Mouse (Mus musculus) megakaryocyte progenitor cell, adult 5-6 weeks (primary cell): ENCODE results near the gene Hist3h2a. TPM values are rescaled to one million over a fixed set of nuclear protein-coding genes. Genes with fewer than 3 reads are reported as not detected.

Source experiments
- ATAC-seq: replicated peaks from 2 replicates; pipeline ENCODE4 v1.8.0; 2016; ENCODE audit warnings: mild to moderate bottlenecking, moderate TSS enrichment, inconsistent platforms; ENCODE audit not compliant: poor library complexity
- total RNA-seq, 2 experiments: library from RNA; stranded (forward) in 1 of 2; stranded (reverse) in 1 of 2; fragments of 157-497, 149-512 nt in 1 of 2; fragments of 200-1000 nt in 1 of 2; gene quantifications; 2 replicates each; pipeline versions ENCODE4 v1.2.3 to v1.2.4; 2015 to 2017

The Hist3h2a gene
- total RNA-seq, 2 experiments from 2014 or later = 19.4 to 238 TPM

DNA sequence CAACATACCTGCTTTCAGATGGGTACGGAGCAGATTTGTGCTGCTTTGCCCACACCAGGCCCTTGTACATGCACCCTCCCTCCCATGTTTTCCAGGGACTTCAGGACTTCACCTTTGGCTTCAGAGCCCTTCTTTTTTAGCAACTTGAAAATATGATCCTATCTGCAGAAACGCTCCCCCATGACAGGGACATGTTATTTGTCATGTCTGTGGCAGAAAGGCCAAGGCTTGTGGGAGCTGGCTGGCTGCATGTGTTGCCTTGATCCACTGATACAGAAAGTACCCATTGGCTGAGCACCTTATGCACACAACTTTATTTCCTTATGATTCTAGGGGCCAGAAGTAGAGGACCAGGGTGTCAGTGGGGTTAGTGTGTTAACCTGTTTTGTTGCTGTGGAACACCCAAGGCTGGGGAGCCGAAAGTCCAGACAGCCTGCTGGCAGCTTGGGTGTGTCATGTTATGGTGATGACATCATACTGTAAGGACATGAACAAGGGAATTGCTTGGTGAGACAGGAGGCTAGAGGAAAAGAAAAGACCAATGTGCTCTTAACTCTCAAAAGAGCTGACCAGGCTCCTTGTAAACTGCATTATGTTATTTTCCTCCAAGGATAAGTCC is 30.9 kb downstream of the Hist3h2a start:
- no peak for ATAC-seq

DNA sequence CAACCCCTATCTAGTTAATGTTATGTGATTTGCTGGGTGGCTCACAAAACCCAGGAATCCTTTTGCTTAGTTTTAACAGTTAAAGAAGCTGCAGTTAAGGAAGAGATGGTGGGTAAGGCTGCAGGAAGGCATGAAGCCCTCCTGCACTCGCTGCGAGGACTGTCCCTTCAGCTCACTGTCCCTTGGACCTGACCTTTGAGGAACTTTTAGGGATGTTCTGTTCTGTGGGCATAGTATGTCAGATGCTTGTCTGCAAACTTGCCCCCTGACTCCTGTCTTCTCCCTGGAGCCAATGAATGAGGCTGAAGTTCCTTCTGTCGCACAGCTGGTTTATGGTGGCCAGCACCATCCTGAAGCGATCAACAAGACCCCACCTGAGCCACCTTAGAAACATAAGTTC is 34.7 kb downstream of the Hist3h2a start:
- no peak for ATAC-seq

DNA sequence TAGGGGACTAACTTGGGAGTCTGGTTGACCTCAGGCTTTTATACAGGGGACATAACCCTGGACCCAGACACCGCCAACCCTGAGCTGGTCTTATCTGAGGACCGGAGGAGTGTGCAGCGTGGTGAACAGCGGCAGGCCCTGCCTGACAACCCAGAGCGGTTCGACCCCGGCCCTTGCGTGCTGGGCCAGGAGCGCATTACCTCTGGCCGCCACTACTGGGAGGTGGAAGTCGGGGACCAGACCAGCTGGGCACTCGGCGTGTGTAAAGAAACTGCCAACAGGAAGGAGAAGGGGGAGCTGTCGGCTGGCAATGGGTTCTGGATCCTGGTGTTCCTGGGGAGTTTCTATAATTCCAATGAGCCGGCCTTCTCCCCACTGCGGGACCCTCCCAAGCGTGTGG is 35.7 kb downstream of the Hist3h2a start:
- ATAC-seq = no peak

DNA sequence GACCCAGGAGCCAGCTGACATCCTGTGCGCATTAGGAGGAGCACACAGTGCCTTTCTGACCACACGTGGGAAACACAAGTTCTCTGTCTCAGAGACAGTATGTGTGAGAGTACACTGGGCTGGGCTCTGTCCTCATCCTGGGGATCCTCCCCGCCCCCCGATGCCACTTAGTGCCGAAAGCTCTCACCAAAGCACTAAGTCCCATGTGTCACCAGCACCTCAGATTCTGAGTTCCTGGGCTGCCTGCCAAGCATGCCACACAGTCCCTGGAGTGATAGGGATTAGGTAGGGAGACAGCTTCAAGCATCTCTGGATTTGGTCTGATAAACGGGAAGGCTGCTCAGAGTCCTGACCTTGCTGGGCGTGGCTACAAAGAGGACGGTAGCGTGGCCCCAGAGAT is 36.3 kb downstream of the Hist3h2a start:
- no peak for ATAC-seq

DNA sequence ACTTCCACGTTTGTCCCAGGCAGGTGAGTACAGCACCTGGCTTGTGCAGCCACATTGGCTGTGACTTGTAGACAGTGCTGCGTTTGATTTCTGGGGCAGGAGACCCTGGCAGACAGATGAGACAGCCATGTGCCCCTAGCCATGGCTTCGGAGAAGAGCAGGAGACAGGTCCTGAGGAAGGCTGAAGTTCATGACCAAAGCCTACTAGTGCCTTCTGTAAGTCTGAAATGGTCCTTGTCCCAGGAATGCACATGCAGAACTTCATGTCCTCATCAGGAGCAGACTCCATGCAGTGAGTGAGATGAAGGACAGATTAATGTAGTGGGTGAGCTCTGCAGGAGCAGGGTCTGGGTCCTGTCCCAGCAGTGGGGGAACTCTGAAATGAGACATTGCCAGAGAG is 37.4 kb downstream of the Hist3h2a start:
- no peak for ATAC-seq

DNA sequence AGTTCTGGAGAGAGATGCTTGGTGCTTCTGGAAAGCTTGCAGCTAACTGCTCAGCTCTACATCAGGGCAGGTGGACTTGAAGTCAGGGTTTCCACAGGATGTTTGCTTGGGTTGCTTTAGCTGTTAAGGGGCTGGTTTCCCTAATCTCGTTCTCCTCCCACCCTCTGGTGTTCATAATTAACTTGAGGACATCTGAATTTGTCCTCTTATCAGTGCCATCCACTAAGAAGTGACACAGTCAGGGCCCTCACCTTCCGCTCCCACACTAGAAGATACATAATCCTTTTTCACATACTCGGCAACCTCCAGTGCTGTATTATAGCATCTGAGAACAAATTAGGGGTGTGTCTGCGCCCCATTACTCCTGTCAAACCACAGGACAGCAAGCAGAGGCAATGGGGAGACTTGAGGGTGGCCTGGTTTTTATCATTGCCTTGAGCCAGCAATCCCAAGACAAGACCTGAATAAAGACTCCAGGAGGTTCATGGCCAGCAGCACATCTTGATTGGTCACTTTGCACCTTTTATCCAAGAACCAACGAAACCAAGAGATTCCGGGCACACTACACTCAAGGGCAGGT is 38.7 kb downstream of the Hist3h2a start:
- no peak for ATAC-seq

DNA sequence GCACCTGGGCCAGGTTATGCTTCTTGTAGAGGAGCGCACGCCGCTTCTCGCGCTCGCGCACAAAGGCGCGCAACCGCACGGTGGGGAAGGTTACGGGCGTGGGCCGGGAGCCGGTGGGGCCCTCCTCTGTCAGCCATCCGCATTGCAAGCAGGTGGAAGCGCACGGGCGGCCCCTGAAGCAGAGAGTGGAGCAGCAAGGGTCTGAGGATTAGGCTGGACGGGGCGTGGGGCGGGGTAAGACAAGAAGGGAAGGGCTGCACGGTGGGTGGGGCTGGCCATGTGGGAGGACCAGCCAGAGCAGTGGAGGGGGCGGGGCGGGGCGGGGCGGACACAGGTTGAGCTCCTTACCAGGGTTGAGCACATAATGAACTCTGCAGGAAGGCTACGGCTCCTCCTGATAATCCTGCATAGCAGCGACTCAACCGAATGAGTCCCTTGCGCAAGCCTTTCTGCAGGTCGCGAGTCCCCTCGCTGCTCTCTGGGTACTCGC is 39.9 kb downstream of the Hist3h2a start:
- ATAC-seq = peak; percentile 63

DNA sequence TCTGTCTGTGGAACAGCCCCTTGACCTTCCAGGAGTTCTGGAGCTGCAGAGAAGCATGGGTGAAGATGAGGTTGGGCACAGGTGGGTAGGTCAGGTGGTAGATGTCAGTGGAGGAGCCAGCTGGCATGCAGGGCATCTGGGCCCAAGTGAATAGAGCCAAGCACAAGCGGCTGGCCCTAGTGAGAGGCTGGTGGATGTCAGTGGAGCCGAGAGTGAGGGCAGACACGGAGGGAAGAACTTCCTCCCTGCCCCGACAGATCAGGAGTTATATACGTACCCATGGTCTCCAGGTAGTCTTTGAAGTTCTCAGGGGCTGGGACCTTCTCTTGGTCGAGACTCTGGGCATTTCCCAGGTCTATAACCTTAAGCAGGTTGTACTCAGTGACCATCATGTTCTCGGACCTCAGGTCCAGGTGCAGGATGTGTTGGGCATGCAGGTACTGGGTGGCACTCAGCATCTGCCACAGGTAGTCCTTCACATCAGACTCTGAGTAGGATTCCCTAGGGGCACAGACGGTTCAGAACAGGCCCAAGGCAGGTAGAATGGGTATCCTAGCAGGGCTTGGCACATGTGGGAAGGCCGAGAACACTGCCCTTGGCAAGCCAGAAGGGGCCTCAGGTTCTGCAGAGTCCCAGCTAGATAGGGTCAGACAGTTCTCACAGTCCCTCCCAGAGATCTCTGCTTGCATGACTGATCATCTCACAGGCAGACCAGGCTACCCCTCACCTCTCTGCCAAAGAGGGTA is 40.7 kb downstream of the Hist3h2a start:
- no peak for ATAC-seq

DNA sequence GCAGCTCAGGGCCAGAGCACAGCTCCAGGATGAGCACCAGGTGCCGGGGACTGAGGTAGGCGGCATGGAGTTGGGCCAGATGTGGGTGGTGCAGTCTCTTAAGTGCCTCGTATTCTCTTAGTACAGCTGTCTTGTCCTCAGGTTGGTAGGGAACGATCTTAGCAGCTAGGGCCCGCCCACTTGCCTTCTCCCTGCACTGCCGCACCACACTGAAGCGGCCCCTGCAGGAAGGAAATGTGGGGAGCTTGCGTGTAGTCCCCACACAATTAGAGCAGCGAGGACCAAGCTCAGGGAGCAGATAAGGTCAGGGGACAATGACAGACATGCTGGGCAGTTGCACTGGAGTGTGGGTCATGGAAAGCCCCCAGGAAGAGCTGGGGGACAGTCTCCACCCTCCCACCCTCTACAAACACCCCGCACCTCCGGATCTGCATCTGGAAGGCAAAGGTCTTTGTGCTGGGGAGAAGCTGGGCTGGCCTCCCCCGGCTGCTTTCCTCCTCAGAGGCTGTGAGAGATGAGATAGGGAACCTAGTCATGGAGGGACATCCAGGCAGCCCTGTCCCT is 41.4 kb downstream of the Hist3h2a start:
- ATAC-seq = peak; percentile 66

DNA sequence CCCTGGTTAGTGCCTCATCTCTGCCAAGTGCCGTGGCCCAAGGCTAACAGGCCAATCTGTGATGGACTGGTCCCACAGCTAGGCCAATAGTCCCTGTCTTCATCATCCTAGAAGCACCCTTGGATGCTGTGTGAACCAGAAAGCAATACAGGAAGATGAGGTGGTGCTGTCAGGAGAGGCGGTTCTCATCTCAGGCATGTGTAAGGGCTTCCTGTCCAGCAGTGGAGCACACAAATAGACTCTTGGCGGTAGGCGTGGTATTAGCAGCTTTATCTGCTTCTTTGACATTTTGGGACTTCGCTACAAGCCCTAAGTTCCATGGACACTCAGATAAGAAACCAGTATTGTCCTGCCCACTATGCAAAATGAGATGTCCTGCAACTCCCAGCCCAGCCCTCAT is 43.1 kb downstream of the Hist3h2a start:
- ATAC-seq = no peak

DNA sequence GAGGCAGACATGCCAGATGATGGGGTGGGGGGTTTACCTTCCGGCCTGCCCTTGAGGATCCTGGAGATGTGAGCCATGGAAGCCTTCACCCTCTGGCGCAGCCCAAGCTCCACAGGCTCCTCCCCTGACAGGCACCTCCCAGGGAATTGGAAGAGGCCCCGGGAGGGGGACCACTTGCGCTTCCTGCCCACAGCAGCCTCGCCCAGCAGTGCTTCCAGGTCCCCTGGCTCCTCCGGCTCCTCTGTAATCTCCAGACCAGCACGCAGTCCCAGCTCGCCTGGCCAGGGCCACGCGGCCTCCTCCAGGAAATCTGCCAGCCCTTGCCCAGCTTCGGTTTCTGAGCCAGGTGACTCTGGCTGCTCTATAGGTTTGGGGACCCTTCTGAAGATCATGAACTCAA is 44.7 kb downstream of the Hist3h2a start:
- ATAC-seq = no peak

DNA sequence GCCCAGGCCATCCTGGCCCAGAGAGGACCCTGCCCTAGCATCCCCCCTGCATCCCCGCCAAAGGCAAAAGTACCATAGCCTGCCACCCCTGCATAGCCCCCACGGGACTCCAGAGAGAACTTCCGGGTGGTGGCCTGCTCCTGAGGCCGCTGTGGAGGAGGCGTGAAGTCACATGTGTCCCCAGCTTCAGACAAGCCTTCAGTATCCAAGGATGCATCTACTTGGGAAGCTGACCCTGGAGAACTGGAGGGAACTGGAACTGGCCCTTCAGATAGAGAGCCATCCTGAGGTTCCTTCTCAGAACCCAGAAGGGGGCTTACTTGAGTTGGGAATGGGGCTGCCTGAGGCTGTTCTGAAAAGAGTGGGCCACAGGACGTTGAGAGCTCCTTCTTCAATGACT is 45.3 kb downstream of the Hist3h2a start:
- ATAC-seq = no peak

DNA sequence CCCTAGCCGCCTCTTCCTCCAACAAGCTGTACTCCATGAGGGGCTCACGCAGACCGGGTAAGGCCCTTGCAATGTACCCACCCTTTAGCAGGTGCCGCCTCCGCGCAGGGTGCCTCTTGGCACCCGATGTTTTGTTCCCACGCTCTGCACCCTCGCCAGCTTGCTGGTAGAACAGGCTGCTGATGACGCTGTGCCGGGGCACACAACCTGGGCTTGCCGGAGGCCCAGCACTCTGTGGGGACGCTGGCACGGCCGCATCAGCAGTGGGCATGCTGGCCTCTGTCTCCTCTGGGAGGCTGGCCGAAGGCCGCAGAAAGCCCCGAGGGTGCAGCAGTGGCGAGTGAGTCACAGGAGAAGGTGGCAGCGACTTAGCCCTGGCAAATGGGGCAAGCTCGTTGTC is 46.1 kb downstream of the Hist3h2a start:
- no peak for ATAC-seq

DNA sequence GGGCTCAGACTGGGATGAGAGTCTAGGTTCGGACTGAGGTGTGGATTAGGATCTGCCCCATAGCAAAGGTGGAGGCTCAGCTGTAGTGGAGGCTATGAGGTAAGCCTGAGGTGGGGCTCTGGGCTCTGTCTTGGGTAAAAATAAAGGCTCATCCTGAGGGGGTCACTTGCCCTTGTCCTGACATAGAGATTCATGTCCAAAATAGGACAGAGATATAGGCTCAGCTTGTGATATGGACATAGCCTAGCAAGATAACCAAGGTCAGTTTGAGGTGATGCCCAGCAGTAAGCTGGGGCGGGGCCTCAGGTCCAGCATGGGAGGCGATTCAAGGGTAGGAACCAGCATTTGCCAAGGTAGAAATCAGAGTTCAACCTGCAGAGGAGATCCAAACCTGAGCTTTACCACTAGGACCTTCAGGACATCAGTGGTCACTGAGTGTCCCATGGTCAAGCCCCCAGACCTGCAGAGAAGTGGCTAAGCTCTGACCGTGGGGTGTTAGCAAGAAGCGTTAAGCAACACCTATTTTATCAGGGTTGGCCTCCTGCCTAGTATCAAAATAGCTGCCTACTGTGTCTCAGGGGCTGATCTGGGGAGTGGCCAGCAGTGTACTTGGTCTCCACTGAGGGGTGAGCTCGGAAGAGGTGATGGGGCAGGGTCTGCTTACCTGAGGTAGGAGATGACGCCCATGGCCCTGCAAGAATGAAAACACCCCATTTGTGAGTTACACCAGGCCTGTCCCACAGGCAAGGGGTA is 48.0 kb downstream of the Hist3h2a start:
- no peak for ATAC-seq

Other genes starting within 250 kb of the Hist3h2a start
- not detected in 2 replicates for gene Olfr318, start 230.7 kb upstream of the Hist3h2a start, total RNA-seq (2015)
- gene Olfr318, start 230.7 kb upstream of the Hist3h2a start, total RNA-seq (2017) = not detected in 2 replicates
- gene Olfr317, start 215.5 kb upstream of the Hist3h2a start, total RNA-seq (2015) = not detected in 2 replicates
- gene Olfr317, start 215.5 kb upstream of the Hist3h2a start, total RNA-seq (2017) = not detected in 2 replicates
- gene Olfr316, start 202.0 kb upstream of the Hist3h2a start, total RNA-seq (2015) = not detected in 2 replicates
- gene Olfr316, start 202.0 kb upstream of the Hist3h2a start, total RNA-seq (2017) = not detected in 2 replicates
- not detected in 2 replicates for gene Olfr315, start 181.5 kb upstream of the Hist3h2a start, total RNA-seq (2015)
- gene Olfr315, start 181.5 kb upstream of the Hist3h2a start, total RNA-seq (2017) = not detected in 2 replicates
- gene Olfr314, start 171.7 kb upstream of the Hist3h2a start, total RNA-seq (2015) = not detected in 2 replicates
- gene Olfr314, start 171.7 kb upstream of the Hist3h2a start, total RNA-seq (2017) = not detected in 2 replicates
- not detected in 2 replicates for gene Fam183b, start 152.7 kb upstream of the Hist3h2a start, total RNA-seq (2015)
- gene Fam183b, start 152.7 kb upstream of the Hist3h2a start, total RNA-seq (2017) = not detected in 2 replicates
- not detected in 2 replicates for gene Olfr313, start 139.7 kb upstream of the Hist3h2a start, total RNA-seq (2015)
- not detected in 2 replicates for gene Olfr313, start 139.7 kb upstream of the Hist3h2a start, total RNA-seq (2017)
- not detected in 2 replicates for gene Olfr312, start 125.4 kb upstream of the Hist3h2a start, total RNA-seq (2015)
- gene Olfr312, start 125.4 kb upstream of the Hist3h2a start, total RNA-seq (2017) = not detected in 2 replicates
- gene Olfr311, start 115.4 kb upstream of the Hist3h2a start, total RNA-seq (2015) = not detected in 2 replicates
- not detected in 2 replicates for gene Olfr311, start 115.4 kb upstream of the Hist3h2a start, total RNA-seq (2017)
- gene Gm12258, start 107.5 kb upstream of the Hist3h2a start, total RNA-seq (2015) = 0.90 and 1.1 TPM in 2 replicates
- 2.0 and 3.0 TPM in 2 replicates for gene Gm12258, start 107.5 kb upstream of the Hist3h2a start, total RNA-seq (2017)
- 1.9 and 3.7 TPM in 2 replicates for gene 2810021J22Rik, start 87.5 kb upstream of the Hist3h2a start, total RNA-seq (2015)
- 2.9 and 5.0 TPM in 2 replicates for gene 2810021J22Rik, start 87.5 kb upstream of the Hist3h2a start, total RNA-seq (2017)
- gene Zfp39, start 50.5 kb upstream of the Hist3h2a start, total RNA-seq (2015) = 23.9 and 29.2 TPM in 2 replicates
- gene Zfp39, start 50.5 kb upstream of the Hist3h2a start, total RNA-seq (2017) = 7.9 and 9.5 TPM in 2 replicates
- 1.4 and 1.5 TPM in 2 replicates for gene Btnl10, start 36.8 kb upstream of the Hist3h2a start, total RNA-seq (2015)
- 1.8 and 1.9 TPM in 2 replicates for gene Btnl10, start 36.8 kb upstream of the Hist3h2a start, total RNA-seq (2017)
- gene Rnf187, start 15.8 kb upstream of the Hist3h2a start, total RNA-seq (2015) = 65.8 and 66.4 TPM in 2 replicates
- 70.6 and 83.6 TPM in 2 replicates for gene Rnf187, start 15.8 kb upstream of the Hist3h2a start, total RNA-seq (2017)
- gene Hist3h2ba, start 5.8 kb upstream of the Hist3h2a start, total RNA-seq (2015) = 1.6 and 1.9 TPM in 2 replicates
- 1.8 and 2.3 TPM in 2 replicates for gene Hist3h2ba, start 5.8 kb upstream of the Hist3h2a start, total RNA-seq (2017)
- 0.10 TPM in 1 of 2 replicates, not detected in the other for gene Trim17, start within 50 bp of the Hist3h2a start, total RNA-seq (2015)
- not detected in 2 replicates for gene Trim17, start within 50 bp of the Hist3h2a start, total RNA-seq (2017)
- 24.0 and 25.0 TPM in 2 replicates for gene Trim11, start 23.4 kb downstream of the Hist3h2a start, total RNA-seq (2015)
- gene Trim11, start 23.4 kb downstream of the Hist3h2a start, total RNA-seq (2017) = 25.9 and 32.8 TPM in 2 replicates
- gene Obscn, start 181.7 kb downstream of the Hist3h2a start, total RNA-seq (2015) = 0.07 TPM in 1 of 2 replicates, not detected in the other
- gene Obscn, start 181.7 kb downstream of the Hist3h2a start, total RNA-seq (2017) = under 0.01 TPM in 1 of 2 replicates, not detected in the other
- gene Iba57, start 209.1 kb downstream of the Hist3h2a start, total RNA-seq (2015) = 2.8 and 3.6 TPM in 2 replicates
- gene Iba57, start 209.1 kb downstream of the Hist3h2a start, total RNA-seq (2017) = 3.5 and 4.6 TPM in 2 replicates
- not detected in 2 replicates for gene Gjc2, start 228.5 kb downstream of the Hist3h2a start, total RNA-seq (2015)
- gene Gjc2, start 228.5 kb downstream of the Hist3h2a start, total RNA-seq (2017) = not detected in 2 replicates
- gene Guk1, start 237.5 kb downstream of the Hist3h2a start, total RNA-seq (2015) = 61.9 and 62.8 TPM in 2 replicates
- gene Guk1, start 237.5 kb downstream of the Hist3h2a start, total RNA-seq (2017) = 29.9 and 34.7 TPM in 2 replicates
- 33.4 and 49.5 TPM in 2 replicates for gene Mrpl55, start 247.8 kb downstream of the Hist3h2a start, total RNA-seq (2015)
- 48.7 and 56.2 TPM in 2 replicates for gene Mrpl55, start 247.8 kb downstream of the Hist3h2a start, total RNA-seq (2017)